21 mouse cellular contexts compared by ENCODE assay signal in the genomic region with DNA sequence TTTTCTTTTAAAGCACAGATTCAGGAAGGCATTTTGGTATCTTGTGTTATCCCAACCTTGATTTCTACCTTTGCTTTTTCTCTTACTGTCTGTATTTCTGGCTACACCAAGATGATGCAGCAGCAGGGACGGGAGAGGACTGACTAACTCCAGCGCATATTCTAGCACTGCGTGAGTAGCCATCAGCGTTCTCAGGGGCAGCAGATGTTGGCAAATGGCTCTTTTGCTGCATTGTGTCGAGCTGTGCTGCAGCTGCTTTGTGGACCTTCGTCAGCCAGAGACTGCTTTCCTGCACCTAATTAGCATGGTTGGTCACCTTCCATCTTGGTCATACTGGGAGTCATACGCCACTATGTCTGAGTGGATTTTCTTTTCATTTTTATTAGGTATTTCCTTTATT.
DNase-seq lines count a peak whose midpoint lies in the region; ATAC-seq and TF ChIP-seq lines count a peak whose summit lies in the region.
"Had no signal": no experiment of that assay in that cellular context is flagged by ENCODE, and none has a peak within 500 bp of the region (broad histone marks: within the 10 kb centered on the region; RNA-seq: fewer than 3 reads in every experiment).

No protein-coding gene starts in this region.

- H3K4me2 ChIP-seq in forebrain, embryonic 14.5 days (ENCODE audit: low read length) = no peak overlapping the region
- no peak overlapping the region for H3K4me2 ChIP-seq in forebrain, embryonic 13.5 days
- no peak overlapping the region for H3K4me2 ChIP-seq in midbrain, embryonic 11.5 days
- H3K4me2 ChIP-seq in midbrain, embryonic 15.5 days = no peak overlapping the region
- no peak overlapping the region for H3K4me2 ChIP-seq in hindbrain, postnatal 0 days (ENCODE audit: low read depth, low read length)
- H3K4me2 ChIP-seq: kidney, embryonic 15.5 days; liver, embryonic 11.5 days had no signal

- no peaks in the 10 kb centered on the region for H3K9me3 ChIP-seq in forebrain, embryonic 14.5 days (replicated peaks; ENCODE audit: control insufficient read depth, low read length)
- H3K9me3 ChIP-seq in forebrain, embryonic 13.5 days (replicated peaks) = no peaks in the 10 kb centered on the region
- no peaks in the 10 kb centered on the region for H3K9me3 ChIP-seq in midbrain, embryonic 11.5 days (ENCODE audit: control insufficient read depth, low read length)
- H3K9me3 ChIP-seq in midbrain, embryonic 15.5 days = no peaks in the 10 kb centered on the region
- no peaks in the 10 kb centered on the region for H3K9me3 ChIP-seq in hindbrain, postnatal 0 days (ENCODE audit: low read length)
- H3K9me3 ChIP-seq: kidney, embryonic 15.5 days had no signal

- ATAC-seq in forebrain, embryonic 14.5 days = no peak
- no peak for ATAC-seq in forebrain, embryonic 13.5 days
- peak; percentile 48; the same call in 1 of the 2 replicates for ATAC-seq in midbrain, embryonic 11.5 days (ENCODE audit: low FRiP score)
- no peak for ATAC-seq in midbrain, embryonic 15.5 days (replicated peaks)
- peak; percentile 66 for ATAC-seq in hindbrain, postnatal 0 days
- ATAC-seq: intestine, postnatal 0 days had no signal

- H3K4me1 ChIP-seq in forebrain, embryonic 14.5 days (ENCODE audit: control insufficient read depth, insufficient read depth, low read length) = no peaks in the 10 kb centered on the region
- no peaks in the 10 kb centered on the region for H3K4me1 ChIP-seq in forebrain, embryonic 13.5 days
- H3K4me1 ChIP-seq in midbrain, embryonic 11.5 days (ENCODE audit: control insufficient read depth, insufficient read depth, low read length) = no peaks in the 10 kb centered on the region
- H3K4me1 ChIP-seq in midbrain, embryonic 15.5 days = no peaks in the 10 kb centered on the region
- H3K4me1 ChIP-seq in hindbrain, postnatal 0 days (ENCODE audit: insufficient read depth, low read length) = no peaks in the 10 kb centered on the region
- H3K4me1 ChIP-seq: kidney, embryonic 15.5 days had no signal

- no peak overlapping the region for H3K4me3 ChIP-seq in forebrain, embryonic 14.5 days (ENCODE audit: low read depth, low read length)
- no peak overlapping the region for H3K4me3 ChIP-seq in forebrain, embryonic 13.5 days
- no peak overlapping the region for H3K4me3 ChIP-seq in midbrain, embryonic 11.5 days (ENCODE audit: low read depth, low read length)
- H3K4me3 ChIP-seq in midbrain, embryonic 15.5 days = no peak overlapping the region
- no peak overlapping the region for H3K4me3 ChIP-seq in hindbrain, postnatal 0 days (ENCODE audit: low read length)
- H3K4me3 ChIP-seq: kidney, embryonic 15.5 days; left cerebral cortex, adult 2 months had no signal

- no peak for TF ChIP-seq CTCF in brain, embryonic 14.5 days (IDR thresholded peaks at IDR 0.05; ENCODE audit: borderline replicate concordance, extremely low read depth, insufficient read depth, insufficient read length)
- no peak for TF ChIP-seq CTCF in hindbrain, postnatal 0 days (IDR thresholded peaks at IDR 0.05; ENCODE audit: low read depth)

- H3K36me3 ChIP-seq in forebrain, embryonic 14.5 days (ENCODE audit: control insufficient read depth, insufficient read depth, low read length) = no peaks in the 10 kb centered on the region
- no peaks in the 10 kb centered on the region for H3K36me3 ChIP-seq in forebrain, embryonic 13.5 days (ENCODE audit: poor library complexity, severe bottlenecking)
- H3K36me3 ChIP-seq in midbrain, embryonic 11.5 days (ENCODE audit: control insufficient read depth, insufficient read depth, low read length) = no peaks in the 10 kb centered on the region
- no peaks in the 10 kb centered on the region for H3K36me3 ChIP-seq in midbrain, embryonic 15.5 days (replicated peaks)
- H3K36me3 ChIP-seq in hindbrain, postnatal 0 days (ENCODE audit: insufficient read depth, low read length) = no peaks in the 10 kb centered on the region
- H3K36me3 ChIP-seq: kidney, embryonic 15.5 days had no signal

- 64% methylated on average over 7 of the region's 7 CpGs for WGBS in forebrain, embryonic 14.5 days
- WGBS in forebrain, embryonic 13.5 days = 72% methylated on average over 7 of the region's 7 CpGs
- WGBS in midbrain, embryonic 11.5 days = 86% methylated on average over 7 of the region's 7 CpGs
- 67% methylated on average over 7 of the region's 7 CpGs for WGBS in midbrain, embryonic 15.5 days
- WGBS in hindbrain, postnatal 0 days = 53% methylated on average over 7 of the region's 7 CpGs

- no peak overlapping the region for H3K27ac ChIP-seq in forebrain, embryonic 14.5 days (ENCODE audit: low read depth, low read length)
- H3K27ac ChIP-seq in forebrain, embryonic 13.5 days = no peak overlapping the region
- no peak overlapping the region for H3K27ac ChIP-seq in midbrain, embryonic 11.5 days (ENCODE audit: low read depth, low read length)
- H3K27ac ChIP-seq in midbrain, embryonic 15.5 days = no peak overlapping the region
- H3K27ac ChIP-seq in hindbrain, postnatal 0 days = no peak overlapping the region
- H3K27ac ChIP-seq: kidney, embryonic 15.5 days; left cerebral cortex, adult 2 months; stomach, postnatal 0 days had no signal

- TF ChIP-seq POLR2A in brain, embryonic 14.5 days (IDR thresholded peaks at IDR 0.05; ENCODE audit: borderline replicate concordance, extremely low read depth, insufficient read depth, insufficient read length, poor library complexity, severe bottlenecking) = no peak

- no peak overlapping the region for H3K9ac ChIP-seq in forebrain, embryonic 14.5 days (ENCODE audit: low read length)
- no peak overlapping the region for H3K9ac ChIP-seq in forebrain, embryonic 13.5 days
- H3K9ac ChIP-seq in midbrain, embryonic 11.5 days (ENCODE audit: low read length) = no peak overlapping the region
- no peak overlapping the region for H3K9ac ChIP-seq in midbrain, embryonic 15.5 days
- H3K9ac ChIP-seq in hindbrain, postnatal 0 days (replicated peaks; ENCODE audit: low read length) = no peak overlapping the region
- H3K9ac ChIP-seq: kidney, embryonic 15.5 days had no signal

- no peaks in the 10 kb centered on the region for H3K27me3 ChIP-seq in forebrain, embryonic 14.5 days (replicated peaks; ENCODE audit: control insufficient read depth, insufficient read depth, low read length)
- no peaks in the 10 kb centered on the region for H3K27me3 ChIP-seq in forebrain, embryonic 13.5 days
- H3K27me3 ChIP-seq in midbrain, embryonic 11.5 days (ENCODE audit: control insufficient read depth, insufficient read depth, low read length) = no peaks in the 10 kb centered on the region
- H3K27me3 ChIP-seq in midbrain, embryonic 15.5 days (replicated peaks) = no peaks in the 10 kb centered on the region
- no peaks in the 10 kb centered on the region for H3K27me3 ChIP-seq in hindbrain, postnatal 0 days (ENCODE audit: insufficient read depth, low read length)
- H3K27me3 ChIP-seq: kidney, embryonic 15.5 days had no signal

- peak; percentile 4 for DNase-seq in forebrain, embryonic 14.5 days (ENCODE audit: low spot score)
- no peak for DNase-seq in midbrain, embryonic 11.5 days (ENCODE audit: low spot score, missing footprints)
- peak; percentile 37 for DNase-seq in brain, embryonic 14.5 days (ENCODE audit: low read depth)
- DNase-seq in hindbrain, postnatal 0 days (ENCODE audit: low spot score) = peak; percentile 16
- DNase-seq in thymus, postnatal 36 days = no peak
- DNase-seq in yolk sac, embryonic 10.5 days (ENCODE audit: low spot score) = no peak
- DNase-seq: adrenal gland, postnatal 36 days; B cell, adult 2 months; cerebellum, adult 18-20 months; gastrocnemius, postnatal 10 days; kidney, postnatal 4 days; layer of hippocampus, adult 9-11 months; lung, adult 2 months; lung, postnatal 36 days had no signal

Comparison
In these comparisons a context has a peak if more than half of its experiments do, and no peak if none do; other contexts are left out.
1. ATAC-seq: peak in midbrain, embryonic 11.5 days (single experiment) and hindbrain, postnatal 0 days (single experiment); none in forebrain, embryonic 14.5 days (single experiment), forebrain, embryonic 13.5 days (single experiment) and midbrain, embryonic 15.5 days (single experiment).
2. DNase-seq: peak in forebrain, embryonic 14.5 days (single experiment), brain, embryonic 14.5 days (single experiment) and hindbrain, postnatal 0 days (single experiment); none in midbrain, embryonic 11.5 days (single experiment), thymus, postnatal 36 days (0 of 2) and yolk sac, embryonic 10.5 days (single experiment).